Mouse (Mus musculus) megakaryocyte, embryonic 14.5 days (primary cell): ENCODE measurements around the gene Tysnd1.

Experiments used
- FLI1 ChIP-seq: IDR thresholded peaks from 2 replicates; pipeline ENCODE4 v1.6.1; 2012; ENCODE audit warnings: low read length, inconsistent platforms, mixed read lengths
- GATA1 ChIP-seq: IDR thresholded peaks from 3 replicates; pipeline ENCODE4 v1.6.1; 2012; ENCODE audit warnings: mixed read lengths, low read length, inconsistent platforms, borderline replicate concordance

- TF ChIP-seq GATA1 (no peak), FLI1 (no peak)
These were observed 1.8 kb upstream of the Tysnd1 start for GRCm38 (mm10) chr10:61693563-61693962.
